Mouse (Mus musculus): ENCODE data around the gene Sympk. TPM values are rescaled to one million over a fixed set of nuclear protein-coding genes. Genes with fewer than 3 reads are reported as not detected.

Sympk gene
- total RNA-seq, 4 experiments from 2014 or later, result 100 to 113 (median 109) TPM

- no peak for DNase-seq (ENCODE audit: low spot score in 2 of 2)
Observed at GRCm38 (mm10) chr7:19007026-19007977, 16.9 kb upstream of the Sympk start.

DNA sequence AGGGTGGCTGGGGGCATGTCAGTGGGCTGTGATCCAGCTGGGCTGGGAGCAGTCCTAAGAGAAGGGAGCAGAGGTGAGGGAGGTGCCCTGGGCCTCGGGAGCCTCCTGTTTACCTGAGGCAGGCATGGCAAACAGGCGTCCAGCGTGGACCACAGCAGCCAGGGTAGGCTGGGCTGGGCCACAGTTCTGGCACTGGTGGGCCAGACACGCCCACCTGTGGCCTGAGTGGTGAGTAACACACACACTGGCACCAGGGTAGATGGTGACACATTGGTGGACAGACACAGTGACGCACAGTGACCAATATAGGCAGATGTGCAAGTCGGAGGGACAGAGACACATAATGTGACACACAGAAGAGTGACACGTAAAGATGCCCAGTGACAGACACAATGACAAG, 13.6 kb upstream of the Sympk start:
- no peak for DNase-seq (ENCODE audit: low spot score in 2 of 2)

DNA sequence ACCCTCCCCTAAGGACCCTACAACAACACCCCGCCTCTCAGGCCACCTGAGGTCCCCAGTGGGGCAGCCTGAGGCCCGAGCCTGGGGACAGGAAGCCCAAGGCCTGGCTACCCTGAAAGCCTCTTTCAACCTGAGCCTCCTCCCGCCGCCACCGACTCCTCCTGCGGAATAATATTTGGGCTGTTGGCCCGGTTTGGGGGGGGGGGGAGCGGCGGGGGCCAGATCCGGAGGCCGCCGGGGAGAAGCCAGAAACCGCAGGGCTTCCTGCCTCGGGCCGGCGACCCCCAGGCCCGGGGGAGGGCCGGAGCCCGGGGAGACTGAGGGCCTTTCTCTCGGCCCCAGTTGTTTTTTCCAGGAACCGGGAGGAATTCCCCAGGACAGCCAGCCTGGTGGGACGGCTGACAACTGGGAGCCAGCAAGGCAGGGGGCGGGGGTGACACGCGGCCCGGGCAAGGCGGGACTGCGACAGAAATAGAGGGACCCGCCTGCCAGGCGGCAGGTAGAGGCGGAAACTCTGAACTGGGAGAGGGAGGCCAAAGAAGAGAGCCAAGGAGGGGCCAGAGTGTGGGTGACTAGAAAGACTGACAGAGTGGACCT, 12.1 kb upstream of the Sympk start:
- no peak for DNase-seq (ENCODE audit: low spot score in 2 of 2)

GRCm38 (mm10) chr7:19012882-19013281, 11.3 kb upstream of the Sympk start:
- no peak for DNase-seq (ENCODE audit: low spot score in 2 of 2)

DNA sequence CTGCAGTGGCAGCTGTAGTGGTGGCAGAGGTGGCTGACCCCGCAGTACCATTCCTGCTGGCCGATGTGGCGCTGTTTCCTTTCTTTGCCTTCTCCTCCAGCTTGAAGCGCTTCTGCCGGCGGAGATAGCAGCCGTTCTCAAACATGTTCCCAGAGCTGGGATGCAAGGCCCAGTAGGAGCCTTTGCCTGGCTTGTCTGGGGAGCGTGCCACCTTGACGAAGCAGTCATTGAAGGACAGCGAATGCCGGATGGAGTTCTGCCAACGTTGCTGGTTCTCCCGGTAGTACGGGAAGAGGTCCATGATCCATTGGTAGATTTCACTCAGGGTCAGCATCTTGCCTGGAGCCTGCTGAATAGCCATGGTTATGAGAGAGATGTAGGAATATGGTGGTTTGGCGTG, 9.7 kb upstream of the Sympk start:
- DNase-seq (ENCODE audit: low spot score in 2 of 2), result no peak

- DNase-seq (ENCODE audit: low spot score in 2 of 2), result no peak
Observed at GRCm38 (mm10) chr7:19016042-19016441, 8.1 kb upstream of the Sympk start.

GRCm38 (mm10) chr7:19017909-19018308, 6.3 kb upstream of the Sympk start:
- no peak for DNase-seq (ENCODE audit: low spot score in 2 of 2)

DNA sequence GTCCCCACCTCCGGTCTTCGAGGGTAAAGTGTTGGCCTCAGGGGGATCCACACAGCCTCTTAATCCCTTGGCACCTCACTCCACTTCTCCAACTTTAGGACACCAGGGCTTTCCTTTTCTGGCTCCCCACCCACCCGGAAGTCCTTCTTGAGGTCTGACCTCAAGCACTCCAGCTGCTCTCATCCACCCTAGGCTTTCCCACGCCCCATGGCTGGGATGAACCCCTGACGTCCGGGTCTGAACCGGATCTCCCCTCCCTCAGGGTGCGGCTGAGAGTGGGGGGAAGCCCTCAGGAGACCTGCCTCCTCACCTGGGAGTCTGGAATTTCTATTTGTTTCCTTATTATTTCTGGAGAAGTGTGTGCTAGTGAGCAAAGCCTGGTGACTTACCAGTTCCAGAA, 3.1 kb upstream of the Sympk start:
- no peak for DNase-seq (ENCODE audit: low spot score in 2 of 2)

DNA sequence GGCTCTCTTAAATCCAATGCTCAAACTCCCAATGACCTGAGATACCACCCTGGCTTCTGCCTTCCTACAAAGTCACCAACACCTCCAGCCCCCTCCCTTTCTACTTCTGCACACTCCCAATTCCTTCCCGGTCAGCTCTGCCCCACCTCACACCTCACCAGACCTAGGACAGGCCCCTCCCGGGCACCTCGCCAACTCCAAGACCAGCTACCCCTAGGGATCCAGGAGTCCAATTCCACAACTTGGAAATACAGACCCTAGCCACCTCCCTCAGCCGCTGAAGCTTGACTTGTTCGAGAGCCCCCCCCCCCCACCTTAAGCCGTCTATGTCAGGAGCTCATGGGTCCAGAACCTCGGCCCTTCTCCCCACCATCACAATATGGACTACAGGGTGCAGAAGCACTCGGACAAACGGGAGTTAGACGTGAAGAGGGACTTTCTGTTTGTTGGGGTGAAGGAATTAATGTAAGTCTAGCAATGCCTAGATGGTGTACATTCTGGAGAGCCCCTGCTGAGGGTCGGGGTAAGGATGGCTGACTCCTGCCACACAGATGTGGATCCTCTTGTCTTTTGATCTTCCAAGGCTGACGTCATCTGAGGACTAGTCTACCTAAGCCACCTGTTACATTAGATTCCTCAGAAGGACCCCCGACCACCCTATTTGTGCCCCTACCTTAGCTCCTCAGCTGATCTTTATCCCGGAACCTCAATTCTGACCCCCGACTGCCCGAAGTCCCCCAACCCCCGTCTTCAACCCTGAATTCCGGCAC, 1.8 kb upstream of the Sympk start:
- no peak for DNase-seq (ENCODE audit: low spot score in 2 of 2)

DNA sequence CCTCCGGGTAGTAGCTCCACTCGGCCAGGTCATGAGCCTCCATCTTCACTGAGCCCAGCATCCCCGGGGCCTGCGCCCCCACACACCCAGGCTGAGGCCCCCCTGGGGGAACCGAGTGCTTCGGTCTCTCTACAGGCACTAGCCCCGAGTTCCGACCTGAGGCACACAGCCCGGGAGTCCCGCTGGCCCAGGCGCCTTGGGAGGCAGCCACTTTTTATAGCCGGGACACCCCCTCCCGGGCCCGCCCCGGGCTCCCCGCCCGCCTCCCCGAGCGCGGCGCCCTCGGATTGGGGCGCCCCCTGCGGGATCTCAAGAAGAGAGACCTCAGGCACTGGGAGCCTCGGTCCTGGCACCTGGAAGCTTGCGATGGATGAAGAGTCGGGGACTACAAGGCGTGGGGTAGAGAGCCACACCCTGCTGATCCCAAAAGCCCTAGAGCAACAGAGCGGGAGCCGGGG, 791 bp upstream of the Sympk start, which contains the start of gene Foxa3:
Gene Foxa3 (minus strand): TSS at position 182 of the 458 bp plus-strand sequence.
- no peak for DNase-seq (ENCODE audit: low spot score in 2 of 2)

GRCm38 (mm10) chr7:19024581-19025255, 541 bp downstream of the Sympk start:
- DNase-seq (ENCODE audit: low spot score in 2 of 2), result no peak

DNA sequence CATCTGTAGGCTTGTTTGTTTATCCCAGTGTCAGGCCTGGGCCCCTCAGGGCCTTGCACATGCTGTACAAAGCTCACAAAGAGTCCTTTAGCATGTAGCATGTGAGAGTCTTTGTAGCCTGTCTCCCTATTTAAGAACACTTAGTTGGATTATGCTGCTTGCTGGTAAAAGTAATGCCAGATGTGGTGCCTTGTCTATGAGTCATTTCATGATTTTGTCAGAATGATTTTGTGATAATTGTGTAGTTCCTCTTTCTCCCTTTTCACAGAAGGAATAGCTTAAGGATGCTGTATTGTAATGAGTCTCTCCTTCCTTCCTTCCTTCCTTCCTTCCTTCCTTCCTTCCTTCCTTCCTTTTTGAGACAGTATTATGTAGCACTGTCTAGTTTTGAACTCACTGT, 3.9 kb downstream of the Sympk start:
- DNase-seq (ENCODE audit: low spot score in 2 of 2), result no peak

- DNase-seq (ENCODE audit: low spot score in 2 of 2), result no peak
Observed at GRCm38 (mm10) chr7:19029084-19029653, 5.0 kb downstream of the Sympk start.

GRCm38 (mm10) chr7:19031641-19032040, 7.5 kb downstream of the Sympk start:
- DNase-seq (ENCODE audit: low spot score in 2 of 2), result no peak

DNA sequence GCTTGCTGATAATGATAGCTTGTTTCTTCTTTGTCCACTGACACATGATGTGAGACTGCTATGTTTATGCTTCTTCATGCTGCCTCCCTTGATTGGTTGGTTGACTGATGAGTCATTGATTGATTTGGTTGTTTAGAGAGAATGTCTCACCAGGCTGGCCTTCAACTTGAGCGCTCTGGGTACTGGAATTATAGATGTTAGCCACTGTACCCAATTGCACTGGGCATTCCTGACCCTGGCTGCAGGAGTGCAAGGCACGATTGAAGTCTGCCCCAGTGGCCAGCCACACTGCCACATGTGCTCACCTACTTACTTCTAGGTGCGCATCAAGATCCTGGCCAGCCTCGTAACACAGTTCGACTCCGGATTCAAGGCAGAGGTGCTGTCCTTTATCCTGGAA, 20.4 kb downstream of the Sympk start:
- no peak for DNase-seq (ENCODE audit: low spot score in 2 of 2)

GRCm38 (mm10) chr7:19046286-19047069, 22.3 kb downstream of the Sympk start:
- DNase-seq (ENCODE audit: low spot score in 2 of 2), result no peak

- DNase-seq (ENCODE audit: low spot score in 2 of 2), result no peak
Observed at GRCm38 (mm10) chr7:19048006-19048527, 23.9 kb downstream of the Sympk start.

DNA sequence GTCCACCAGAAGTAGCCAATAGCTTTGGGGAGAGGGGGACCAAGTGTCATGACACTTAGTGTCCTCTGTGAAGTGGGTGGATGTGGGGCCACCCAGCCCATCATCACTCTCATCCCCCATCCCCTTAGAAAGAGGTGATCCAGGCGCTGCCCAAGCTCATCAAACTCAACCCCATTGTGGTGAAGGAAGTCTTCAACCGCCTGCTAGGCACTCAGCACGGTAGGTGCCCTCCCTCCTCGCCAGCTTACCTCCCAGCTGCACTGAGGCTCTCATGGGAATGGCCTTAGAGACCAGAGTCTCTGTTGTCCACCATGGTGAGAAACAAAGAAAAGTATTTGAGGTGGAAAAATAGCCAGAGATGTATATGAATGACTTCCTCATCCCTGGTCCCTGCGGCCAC, 25.1 kb downstream of the Sympk start:
- DNase-seq (ENCODE audit: low spot score in 2 of 2), result no peak

- no peak for DNase-seq (ENCODE audit: low spot score in 2 of 2)
Observed at GRCm38 (mm10) chr7:19050172-19050571, 26.0 kb downstream of the Sympk start.

- DNase-seq (ENCODE audit: low spot score in 2 of 2), result no peak
Observed at GRCm38 (mm10) chr7:19051161-19051560, 27.0 kb downstream of the Sympk start.

Data from layer of hippocampus, adult 8-10 months (tissue).